Comparison of ENCODE assay signal across 9 mouse cellular contexts in genomic region chr4:151186447-151186846, GRCm38 (mm10).
DNase-seq lines count a peak whose midpoint lies in the region; ATAC-seq and TF ChIP-seq lines count a peak whose summit lies in the region.
"Had no signal": no experiment of that assay in that cellular context is flagged by ENCODE, and none has a peak within 500 bp of the region (broad histone marks: within the 10 kb centered on the region; RNA-seq: fewer than 3 reads in every experiment).

No protein-coding gene starts in this region.

- TF ChIP-seq CTCF in liver, postnatal 0 days (IDR thresholded peaks at IDR 0.05; ENCODE audit: low read depth), result no peak

- H3K27ac ChIP-seq in liver, postnatal 0 days (ENCODE audit: low read depth), result no peak overlapping the region
- peak overlapping the region; percentile 70 for H3K27ac ChIP-seq in neural tube, embryonic 15.5 days (replicated peaks)

- WGBS in liver, postnatal 0 days (ENCODE audit: insufficient replicate concordance), result 13% methylated on average over 8 of the region's 8 CpGs
- WGBS in neural tube, embryonic 15.5 days, result 12% methylated on average over 8 of the region's 8 CpGs

- no peaks in the 10 kb centered on the region for H3K36me3 ChIP-seq in liver, postnatal 0 days (replicated peaks; ENCODE audit: insufficient read depth, low read length)
- H3K36me3 ChIP-seq in neural tube, embryonic 15.5 days, result no peaks in the 10 kb centered on the region

- H3K4me3 ChIP-seq in liver, postnatal 0 days (ENCODE audit: low read depth, low read length), result no peak overlapping the region
- H3K4me3 ChIP-seq in neural tube, embryonic 15.5 days (replicated peaks), result no peak overlapping the region
- H3K4me3 ChIP-seq: erythroblast, embryonic 14.5 days had no signal

- H3K9ac ChIP-seq in liver, postnatal 0 days (replicated peaks), result no peak overlapping the region
- no peak overlapping the region for H3K9ac ChIP-seq in neural tube, embryonic 15.5 days (replicated peaks)

- peaks cover 12% of the 10 kb centered on the region; the same call in 1 of the 2 replicates for H3K27me3 ChIP-seq in liver, postnatal 0 days (ENCODE audit: insufficient read depth, low read length)
- H3K27me3 ChIP-seq in neural tube, embryonic 15.5 days (replicated peaks), result peaks cover 21% of the 10 kb centered on the region

- no peak overlapping the region for H3K4me2 ChIP-seq in liver, postnatal 0 days (ENCODE audit: low read depth, low read length)
- H3K4me2 ChIP-seq in neural tube, embryonic 15.5 days, result no peak overlapping the region

- DNase-seq in gastrocnemius, adult 18-20 months (ENCODE audit: low spot score), result peak; percentile 21
- DNase-seq in gastrocnemius, postnatal 25 days, result no peak
- DNase-seq in c-Kit-positive CD71-negative TER-119-negative erythroid progenitor cells, embryonic 14.5 days (ENCODE audit: low read depth), result peak; percentile 51
- DNase-seq in liver, postnatal 0 days, result peak; percentile 70
- no peak for DNase-seq in cerebellum, adult 9-11 months
- no peak for DNase-seq in natural killer cell, adult 2 months (ENCODE audit: low spot score in 2 of 2)

- ATAC-seq in hematopoietic stem cell, adult 5-6 weeks (replicated peaks in 1 of 2; ENCODE audit: insufficient read depth in 1 of 2, low FRiP score in 2 of 2, low TSS enrichment in 1 of 2, low read depth in 1 of 2, poor library complexity in 2 of 2, severe bottlenecking in 2 of 2), result peak; percentile 49 to 77; a peak in 3 of 4 replicates
- ATAC-seq in liver, postnatal 0 days, result no peak
- no peak for ATAC-seq in neural tube, embryonic 15.5 days (ENCODE audit: low FRiP score)

- H3K9me3 ChIP-seq in liver, postnatal 0 days (ENCODE audit: low read length), result no peaks in the 10 kb centered on the region
- H3K9me3 ChIP-seq in neural tube, embryonic 15.5 days (replicated peaks), result no peaks in the 10 kb centered on the region

- no peaks in the 10 kb centered on the region for H3K4me1 ChIP-seq in liver, postnatal 0 days (ENCODE audit: insufficient read depth)
- H3K4me1 ChIP-seq in neural tube, embryonic 15.5 days, result peaks cover 20% of the 10 kb centered on the region

- TF ChIP-seq EP300 in liver, postnatal 0 days (IDR thresholded peaks at IDR 0.05; ENCODE audit: low read depth), result no peak

Comparison
In these comparisons a context has a peak if more than half of its experiments do, and no peak if none do; other contexts are left out.
1. DNase-seq: peak in gastrocnemius, adult 18-20 months (single experiment), c-Kit-positive CD71-negative TER-119-negative erythroid progenitor cells, embryonic 14.5 days (single experiment) and liver, postnatal 0 days (single experiment); none in gastrocnemius, postnatal 25 days (single experiment), cerebellum, adult 9-11 months (single experiment) and natural killer cell, adult 2 months (0 of 2).
2. ATAC-seq: peak in hematopoietic stem cell, adult 5-6 weeks (2 of 2); none in liver, postnatal 0 days (single experiment) and neural tube, embryonic 15.5 days (single experiment).